Mouse (Mus musculus) C2C12 (cell line): ENCODE data around the gene Cavin3.

Source experiments
- CTCF ChIP-seq: IDR thresholded peaks from one replicate; pipeline ENCODE4 v1.5.1; 2011; ENCODE audit not compliant: control insufficient read depth, insufficient read depth, insufficient read length
- USF1 ChIP-seq: IDR thresholded peaks from one replicate; pipeline ENCODE4 v1.6.1; 2011; ENCODE audit warnings: low read depth, mild to moderate bottlenecking, control low read depth, moderate library complexity

DNA sequence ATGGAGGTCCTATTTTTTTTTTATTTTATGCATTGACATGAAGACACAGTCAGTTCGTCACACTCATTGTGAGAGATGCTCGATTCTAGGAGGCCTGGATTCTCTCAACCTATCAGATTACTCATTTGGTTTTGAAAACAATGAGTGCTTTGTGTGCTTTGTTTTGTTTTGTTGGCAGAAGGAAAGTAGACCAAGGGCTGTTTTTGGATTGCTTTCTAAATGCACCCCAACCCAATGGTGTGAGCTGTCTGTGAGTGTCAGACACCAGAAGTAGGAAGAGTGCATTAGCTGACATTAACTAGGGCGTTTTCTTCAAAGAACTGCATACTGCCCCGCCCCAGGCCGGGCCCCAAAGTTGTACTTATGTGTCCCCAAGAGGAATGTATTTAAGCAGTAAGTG, 2.0 kb downstream of the Cavin3 start:
- no peak for TF ChIP-seq CTCF
- TF ChIP-seq USF1, result no peak
